Mouse (Mus musculus) erythroid progenitor cell, adult 5-6 weeks (primary cell): Measurements from ENCODE around the gene Mrpl54. TPM values are rescaled to one million over a fixed set of nuclear protein-coding genes. Genes with fewer than 3 reads are reported as not detected.

ENCODE experiments used
- ATAC-seq: replicated peaks from 2 replicates; pipeline ENCODE4 v1.8.0; 2016; ENCODE audit warnings: moderate number of reproducible peaks, mild to moderate bottlenecking, moderate TSS enrichment, inconsistent platforms; ENCODE audit not compliant: poor library complexity, low FRiP score, severe bottlenecking
- total RNA-seq, 2 experiments: library from RNA; stranded (forward) in 1 of 2; stranded (reverse) in 1 of 2; fragments of 150-400 nt in 1 of 2; fragments of 186-747, 209-891 nt in 1 of 2; gene quantifications; 2 replicates each; pipeline versions ENCODE4 v1.2.3 to v1.2.4; 2015 to 2017; ENCODE audit warnings: low replicate concordance in 2 of 2

The Mrpl54 gene
- total RNA-seq, 2 experiments from 2014 or later: 20.0 to 35.2 TPM

GRCm38 (mm10) chr10:81297246-81297645 is 30.5 kb upstream of the Mrpl54 start:
- no peak for ATAC-seq

DNA sequence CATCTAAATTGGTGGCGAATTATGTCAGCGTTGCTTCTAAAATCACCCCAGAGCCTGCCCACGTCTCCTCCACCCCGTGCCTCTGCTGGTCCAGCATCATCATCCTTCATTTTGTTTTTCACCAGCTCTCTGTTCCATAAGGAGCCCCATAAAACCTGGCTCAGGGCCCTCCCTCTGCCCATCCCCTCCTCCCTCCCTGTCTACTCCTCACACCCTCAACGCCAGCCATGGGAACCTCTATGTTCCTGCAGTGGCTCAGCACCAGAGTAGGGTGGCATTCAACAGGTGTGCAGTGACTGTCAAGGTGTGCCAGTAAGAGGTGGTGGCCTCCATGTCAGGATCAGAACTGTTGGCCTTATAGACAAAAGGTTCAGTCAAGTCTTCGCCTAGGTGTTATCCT is 28.5 kb upstream of the Mrpl54 start:
- no peak for ATAC-seq

DNA sequence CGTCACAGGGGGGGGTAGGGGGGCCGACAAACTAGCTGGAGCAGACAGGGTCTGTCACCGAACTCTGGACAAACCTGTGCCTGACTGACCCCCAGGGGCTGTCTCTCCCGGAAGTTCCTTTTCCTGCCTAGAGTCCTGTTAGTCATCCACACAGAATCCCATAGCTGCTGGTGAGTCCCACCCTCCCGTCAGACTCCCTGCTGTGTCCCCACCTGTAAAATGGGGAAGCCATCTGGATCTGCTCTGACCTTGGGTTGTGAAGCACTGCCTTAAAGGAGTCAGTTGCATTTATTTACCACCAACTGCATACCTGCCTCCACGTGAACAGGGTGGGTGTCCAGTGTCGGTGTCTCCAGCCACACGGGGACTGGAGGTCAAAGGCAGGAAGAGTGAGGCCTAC is 27.7 kb upstream of the Mrpl54 start:
- no peak for ATAC-seq

- no peak for ATAC-seq
These were observed 26.7 kb upstream of the Mrpl54 start for GRCm38 (mm10) chr10:81293334-81294030.

DNA sequence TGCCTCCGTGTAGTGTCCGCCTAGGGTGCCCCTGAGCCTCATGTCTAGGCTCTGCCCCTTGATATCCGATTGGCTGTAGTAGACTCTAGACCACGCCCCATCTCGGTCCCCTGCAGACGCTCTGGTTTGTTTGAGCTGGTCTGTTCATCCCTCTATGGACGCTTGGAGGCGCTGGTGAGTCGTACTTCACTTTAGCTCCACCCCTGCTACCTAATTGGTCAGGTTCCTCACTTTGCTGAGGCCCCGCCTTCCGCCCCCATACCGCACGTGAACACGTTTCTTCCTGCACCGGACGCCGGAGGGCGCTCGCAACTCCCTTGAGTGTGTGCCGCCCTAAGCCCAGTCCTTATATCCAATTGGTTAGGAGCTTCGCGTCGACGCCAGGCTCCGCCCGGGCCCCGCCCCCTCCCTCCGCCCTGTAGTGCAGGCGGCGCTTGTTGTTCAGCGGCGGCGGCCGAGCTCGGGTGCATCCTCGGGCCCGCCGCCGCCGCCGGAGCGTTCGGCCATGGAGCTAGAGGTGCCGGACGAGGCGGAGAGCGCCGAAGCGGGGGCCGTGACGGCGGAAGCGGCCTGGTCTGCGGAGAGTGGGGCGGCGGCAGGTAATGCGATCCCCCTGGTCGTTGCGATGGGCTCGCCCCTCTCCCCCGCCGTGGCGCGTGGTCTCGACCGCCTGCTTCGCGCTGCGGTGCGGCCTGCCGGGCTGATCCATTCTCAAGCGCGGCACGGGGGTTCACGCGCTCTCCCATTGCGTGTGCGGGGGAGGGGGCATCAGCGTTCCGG is 26.0 kb upstream of the Mrpl54 start, which contains the start of gene Pip5k1c:
Pip5k1c (plus strand) TSS at position 410 of the 780 bp plus-strand sequence.
- ATAC-seq: peak; percentile 86

- ATAC-seq: no peak
These were observed 24.9 kb upstream of the Mrpl54 start, which contains the start of gene Tjp3 for GRCm38 (mm10) chr10:81291511-81292104. Gene Tjp3 (minus strand): TSS chr10:81291581.

- ATAC-seq: no peak
These were observed 24.1 kb upstream of the Mrpl54 start for GRCm38 (mm10) chr10:81290698-81291460.

DNA sequence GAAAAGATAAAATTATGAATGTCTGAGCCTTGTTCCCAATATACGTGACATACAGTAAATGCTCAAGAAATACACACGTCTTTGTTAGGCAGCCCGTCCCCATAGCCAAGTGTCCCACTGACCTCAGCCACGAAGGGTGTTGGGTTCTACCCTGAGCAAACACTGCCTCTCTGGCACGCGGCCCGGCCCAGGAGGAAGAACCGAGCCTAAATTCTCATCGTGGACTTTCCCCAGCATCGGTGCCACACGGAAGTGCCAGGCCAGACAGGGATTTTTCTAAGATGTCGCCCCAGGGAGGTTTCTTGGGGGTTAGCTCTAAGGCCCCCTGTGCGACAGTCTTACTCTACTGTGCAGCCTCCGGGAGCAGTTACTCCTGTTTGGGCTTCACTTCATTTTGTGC is 23.1 kb upstream of the Mrpl54 start:
- ATAC-seq: no peak

- ATAC-seq: no peak
These were observed 22.5 kb upstream of the Mrpl54 start for GRCm38 (mm10) chr10:81289278-81289677.

- ATAC-seq: no peak
These were observed 21.9 kb upstream of the Mrpl54 start for GRCm38 (mm10) chr10:81288601-81289000.

DNA sequence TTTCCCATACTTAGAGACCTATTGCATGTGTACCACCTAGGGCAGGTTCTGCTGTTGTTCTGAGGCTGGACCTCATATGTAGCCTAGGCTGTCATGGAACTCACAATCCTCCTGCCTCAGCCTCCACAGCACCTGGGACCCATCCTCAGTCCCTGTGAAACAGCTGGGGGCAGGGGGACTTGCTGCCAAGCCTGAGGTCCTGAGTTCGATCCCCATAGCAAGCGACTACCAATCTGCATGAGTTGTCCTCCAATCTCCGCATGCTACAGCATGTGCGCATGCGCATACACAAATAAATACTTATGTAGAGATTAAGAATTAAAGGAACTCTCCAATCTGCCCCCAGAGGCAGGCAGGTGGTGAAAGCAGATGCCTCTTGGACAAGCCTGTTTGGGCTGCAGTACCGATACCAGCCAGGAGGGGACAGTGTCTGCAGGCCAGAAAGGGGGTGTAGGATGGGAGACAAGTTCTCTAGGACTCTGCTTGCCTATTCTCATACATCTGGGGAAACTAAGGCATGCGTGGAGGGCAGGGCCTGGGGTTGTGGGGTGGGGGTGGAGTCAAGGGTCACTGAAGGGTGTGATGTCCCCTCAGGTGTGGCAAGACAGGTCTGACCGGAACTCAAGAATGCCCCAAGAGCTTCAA is 20.9 kb upstream of the Mrpl54 start:
- ATAC-seq: no peak

DNA sequence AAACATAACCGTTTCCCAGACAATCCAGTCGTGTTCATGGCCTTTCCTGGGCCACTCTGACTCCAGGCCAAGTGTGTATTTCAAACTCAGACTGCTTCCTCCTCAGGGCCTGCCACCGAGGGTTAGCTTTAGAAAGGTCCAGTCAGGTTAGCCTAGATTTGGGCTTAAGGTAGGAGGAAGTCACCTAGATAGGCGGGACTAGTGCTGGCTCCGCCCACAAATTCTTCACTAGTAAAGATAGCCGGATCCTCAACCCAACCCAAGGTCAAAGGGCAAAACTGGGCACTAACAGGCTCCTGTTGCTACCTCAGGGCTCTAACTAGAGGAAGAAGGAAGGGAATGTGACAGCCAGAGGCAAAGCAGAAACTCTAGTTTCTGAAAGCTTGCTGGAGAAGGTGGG is 19.9 kb upstream of the Mrpl54 start:
- ATAC-seq: no peak

DNA sequence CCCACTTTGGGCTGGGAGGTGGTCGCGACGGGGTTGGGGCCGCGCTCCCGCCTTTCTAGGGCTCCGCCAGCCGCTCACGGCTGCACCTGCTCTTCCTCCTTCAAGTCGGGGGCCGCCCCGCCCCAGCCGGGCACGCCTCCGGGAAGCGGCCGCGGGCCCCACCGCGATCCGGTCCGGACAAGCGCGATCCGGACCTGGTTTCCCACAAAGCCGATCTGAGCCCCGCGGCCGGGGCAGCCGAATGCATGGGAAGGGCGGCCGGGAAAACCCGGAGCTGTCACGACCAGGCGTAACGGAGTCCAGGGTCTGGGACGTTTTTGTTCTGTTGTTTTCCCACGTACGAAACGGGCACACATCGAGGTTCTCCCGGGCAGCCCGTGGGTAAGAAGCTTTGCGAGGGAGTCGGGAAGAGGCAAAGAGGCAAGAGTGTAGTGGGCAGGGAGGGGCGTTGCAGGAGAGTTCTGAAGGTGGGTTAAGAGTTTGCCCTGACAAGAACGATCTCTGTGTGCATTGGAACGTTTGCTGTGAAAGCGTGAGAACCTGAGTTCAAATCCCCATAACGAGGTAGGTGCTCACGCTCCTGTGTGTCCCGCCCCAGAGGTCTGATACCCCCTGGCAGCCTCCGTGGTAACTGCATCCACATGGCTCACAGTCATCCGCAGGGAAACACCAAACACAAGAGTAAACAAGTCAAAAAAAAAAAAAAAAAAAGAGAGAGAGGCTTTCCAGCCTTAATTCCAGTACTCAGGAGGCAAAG is 19.1 kb upstream of the Mrpl54 start:
- ATAC-seq: peak; percentile 64

DNA sequence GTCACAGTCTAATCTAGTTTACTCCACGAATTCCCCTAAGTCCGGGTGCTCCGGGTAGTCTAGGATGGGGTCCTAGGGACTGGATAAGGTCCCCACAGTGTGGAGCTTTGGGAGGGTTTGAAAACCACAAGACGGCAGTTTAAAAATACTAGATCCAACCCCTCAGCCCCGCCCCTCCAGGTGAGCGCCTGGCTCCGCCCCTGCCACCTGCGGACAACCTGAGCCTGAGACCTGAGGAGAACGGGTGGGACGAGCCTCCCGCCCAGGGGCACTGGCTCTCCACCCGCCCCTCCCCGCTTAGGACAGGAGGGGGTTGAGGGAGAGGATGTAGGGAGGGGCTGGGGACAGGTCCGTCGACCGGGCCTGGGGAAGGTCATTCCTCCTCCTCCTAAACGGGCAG is 18.0 kb upstream of the Mrpl54 start:
- no peak for ATAC-seq

- ATAC-seq: no peak
These were observed 17.5 kb upstream of the Mrpl54 start for GRCm38 (mm10) chr10:81284189-81284588.

- no peak for ATAC-seq
These were observed 12.8 kb upstream of the Mrpl54 start for GRCm38 (mm10) chr10:81279496-81279895.

GRCm38 (mm10) chr10:81277676-81278075 is 10.9 kb upstream of the Mrpl54 start:
- ATAC-seq: no peak

- ATAC-seq: no peak
These were observed 7.1 kb upstream of the Mrpl54 start for GRCm38 (mm10) chr10:81273842-81274241.

- ATAC-seq: no peak
These were observed 5.6 kb upstream of the Mrpl54 start for GRCm38 (mm10) chr10:81272356-81272755.
